Mouse (Mus musculus): ENCODE data around the gene Fam81b.

The Fam81b gene

DNA sequence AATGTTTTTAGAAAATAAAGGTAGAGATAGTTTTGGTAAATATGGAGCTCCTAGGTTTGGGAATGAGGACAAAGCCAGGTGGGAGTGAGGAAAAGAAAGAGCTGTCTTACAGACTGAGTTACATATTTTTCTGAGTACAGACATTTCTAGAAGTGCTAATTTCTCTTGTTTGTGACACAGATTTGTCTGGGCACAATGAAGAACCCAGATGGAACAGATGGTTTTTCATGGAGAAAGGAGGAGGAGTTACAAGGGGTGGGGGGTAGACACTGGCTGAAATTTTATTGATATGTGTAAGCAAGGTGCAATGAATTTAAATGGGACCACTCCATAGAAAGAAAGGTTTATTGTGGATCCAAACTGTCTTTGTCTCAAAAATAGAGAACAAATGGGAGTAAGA, 109.9 kb downstream of the Fam81b start:
- peak; percentile 43 for DNase-seq (ENCODE audit: low read depth, low spot score)

DNA sequence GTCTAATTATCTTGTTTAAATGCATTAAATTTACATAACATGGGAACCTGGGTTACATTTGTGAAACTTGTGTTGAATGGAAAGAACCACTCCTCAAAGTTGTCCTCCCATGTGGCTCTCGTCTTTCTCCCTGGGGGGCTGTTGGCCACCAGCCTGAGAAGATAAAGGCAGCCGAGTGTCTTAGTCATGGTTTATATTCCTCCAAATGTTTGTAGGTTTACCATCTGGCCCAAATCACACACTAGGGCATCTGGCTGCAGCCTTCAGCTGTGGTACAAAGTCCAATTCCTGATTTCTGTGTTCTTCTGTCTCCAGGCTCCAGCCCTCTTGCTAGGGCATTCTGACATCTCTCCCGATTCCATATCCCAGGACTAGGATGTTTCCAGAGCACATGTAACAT, 114.6 kb downstream of the Fam81b start:
- DNase-seq (ENCODE audit: low read depth, low spot score), result no peak

DNA sequence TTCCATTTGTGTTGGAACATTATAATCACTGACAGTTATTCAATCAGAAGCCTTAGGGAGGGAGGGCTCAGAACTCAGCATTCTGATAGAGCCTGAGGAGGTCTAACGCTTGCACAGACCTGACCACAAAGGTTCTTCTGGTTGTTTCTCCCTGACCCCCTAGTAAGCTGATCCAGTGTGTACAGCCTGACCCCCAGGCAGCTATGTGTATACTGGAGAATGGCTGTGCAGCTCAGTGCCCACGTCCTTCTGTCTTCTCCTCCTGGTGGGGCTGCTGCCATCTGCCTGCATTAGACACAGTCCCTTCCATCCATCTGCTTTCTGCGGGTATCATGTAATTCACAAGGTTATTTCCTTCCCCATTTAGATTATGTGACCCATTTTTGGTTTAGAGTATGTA, 115.7 kb downstream of the Fam81b start:
- DNase-seq (ENCODE audit: low read depth, low spot score), result no peak

DNA sequence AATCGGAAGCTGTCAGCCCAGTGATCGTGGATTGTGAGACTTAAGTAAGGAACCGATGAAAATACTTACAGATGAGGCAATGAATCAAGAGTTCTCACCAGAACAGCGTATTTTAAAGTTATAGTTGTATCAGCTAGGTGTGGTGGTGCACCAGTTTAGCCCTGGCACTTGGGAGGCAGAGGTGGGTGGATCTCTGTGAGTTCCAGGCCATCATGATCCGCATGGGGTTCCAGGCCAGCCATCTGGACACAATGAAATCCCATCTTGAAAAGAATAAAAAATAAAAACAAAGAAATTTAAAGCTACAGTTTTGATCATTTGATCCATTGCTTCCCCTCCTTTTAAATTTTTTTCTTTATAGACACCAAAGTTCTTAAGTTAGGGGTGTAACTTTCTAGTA, 117.2 kb downstream of the Fam81b start:
- no peak for DNase-seq (ENCODE audit: low read depth, low spot score)

DNA sequence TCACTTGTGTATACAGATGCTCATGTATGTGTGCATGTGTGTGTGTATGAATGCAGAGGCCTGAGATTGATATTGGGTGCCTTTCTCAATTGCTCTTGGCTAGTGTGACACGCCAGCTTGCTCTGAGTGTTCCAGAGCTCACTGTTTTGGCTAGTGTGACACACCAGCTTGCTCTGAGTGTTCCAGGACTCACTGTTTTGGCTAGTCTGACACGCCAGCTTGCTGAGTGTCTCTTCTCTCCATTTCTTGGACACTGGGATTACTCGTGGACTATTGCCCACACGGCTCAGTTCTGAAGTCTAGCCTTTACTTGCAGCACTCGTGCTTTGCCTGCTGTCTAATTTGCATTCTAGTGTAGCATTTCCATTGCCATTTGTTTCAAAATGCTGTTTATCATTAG, 126.2 kb downstream of the Fam81b start:
- DNase-seq (ENCODE audit: low read depth, low spot score), result peak; percentile 22

DNA sequence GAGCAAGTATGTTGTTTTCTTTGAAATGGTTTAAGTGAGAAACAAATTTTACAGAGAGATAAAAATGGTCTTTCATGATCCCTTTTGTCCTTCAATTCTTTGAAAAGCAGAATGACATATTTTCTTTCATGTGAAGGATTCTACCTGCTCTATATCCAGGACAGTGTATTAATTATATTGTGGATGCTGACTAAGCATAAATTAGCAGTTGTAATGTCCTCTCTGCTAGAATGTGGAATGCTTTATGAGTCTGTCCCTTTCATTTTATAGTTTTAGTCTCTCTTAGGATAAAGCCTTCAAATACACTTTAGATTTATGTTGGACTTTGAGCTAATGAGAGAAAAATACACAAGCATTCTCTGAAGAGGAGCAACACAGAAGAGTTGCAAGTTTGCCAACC, 130.6 kb downstream of the Fam81b start:
- DNase-seq (ENCODE audit: low read depth, low spot score), result no peak

DNA sequence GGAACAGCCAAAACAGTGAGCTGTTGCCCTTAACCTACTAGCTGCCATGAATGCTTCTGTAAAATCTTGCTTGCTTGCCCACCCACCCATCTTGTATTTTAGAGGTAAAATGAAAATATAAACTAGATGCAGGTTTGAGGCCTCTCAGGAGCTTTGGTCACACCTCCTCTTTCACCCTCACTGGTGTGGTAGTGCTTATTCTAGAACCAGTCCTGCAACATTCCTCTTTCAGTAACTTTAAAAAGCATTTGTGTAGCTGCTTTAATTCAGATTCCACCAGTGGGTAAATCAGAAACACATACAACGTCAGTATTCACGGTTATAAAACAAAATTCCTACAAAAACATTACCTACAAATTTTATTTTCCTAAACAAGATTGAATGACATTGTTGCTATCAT, 144.3 kb downstream of the Fam81b start:
- no peak for DNase-seq (ENCODE audit: low read depth, low spot score)

DNA sequence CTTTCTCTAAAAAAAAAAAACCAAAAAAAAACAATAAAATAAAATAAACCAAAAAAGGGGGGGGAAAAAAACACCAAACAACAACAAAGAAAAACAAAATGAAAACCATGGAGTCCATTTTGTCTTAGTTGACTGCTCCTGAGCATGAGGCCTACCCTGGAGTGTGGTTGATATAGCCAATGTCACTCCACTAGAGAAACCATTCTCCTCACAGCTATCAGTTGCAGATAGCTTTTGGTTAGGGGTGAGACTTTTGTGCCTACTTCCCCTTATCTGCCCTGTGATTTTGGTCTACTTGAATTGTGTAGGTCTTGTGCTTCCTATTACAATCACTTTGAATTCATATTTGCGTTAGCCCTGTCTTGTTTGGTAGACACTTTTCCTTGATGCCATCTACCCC, 147.4 kb downstream of the Fam81b start:
- no peak for DNase-seq (ENCODE audit: low read depth, low spot score)

DNA sequence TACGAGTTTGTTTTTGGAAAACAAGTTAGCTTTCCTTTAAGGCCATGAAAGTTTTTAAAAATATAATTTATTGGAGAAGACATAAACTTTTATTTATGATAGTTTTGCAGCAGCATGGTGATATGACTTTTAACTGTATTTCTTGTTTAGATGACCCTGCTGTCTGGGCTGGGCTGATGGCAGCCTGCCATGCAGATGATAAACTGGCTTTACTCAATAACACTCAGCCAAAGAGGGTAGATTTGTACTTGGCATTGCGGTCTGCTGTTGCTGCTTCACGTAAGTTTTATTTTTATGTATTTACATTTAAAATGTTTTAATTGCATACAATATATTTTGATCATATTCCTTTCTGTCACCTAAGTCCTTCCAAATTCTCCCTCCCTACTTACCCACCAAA, 147.8 kb downstream of the Fam81b start:
- DNase-seq (ENCODE audit: low read depth, low spot score), result no peak

Data from brain, embryonic 18.5 days (tissue).